Mouse (Mus musculus): ENCODE measurements at regions not wholly inside any gene's neighbourhood (a gene's known extent, or its start where the extent isn't known, plus 50 kb on each side); places are given as distances from the start of the nearest gene placed in this dataset.

DNA sequence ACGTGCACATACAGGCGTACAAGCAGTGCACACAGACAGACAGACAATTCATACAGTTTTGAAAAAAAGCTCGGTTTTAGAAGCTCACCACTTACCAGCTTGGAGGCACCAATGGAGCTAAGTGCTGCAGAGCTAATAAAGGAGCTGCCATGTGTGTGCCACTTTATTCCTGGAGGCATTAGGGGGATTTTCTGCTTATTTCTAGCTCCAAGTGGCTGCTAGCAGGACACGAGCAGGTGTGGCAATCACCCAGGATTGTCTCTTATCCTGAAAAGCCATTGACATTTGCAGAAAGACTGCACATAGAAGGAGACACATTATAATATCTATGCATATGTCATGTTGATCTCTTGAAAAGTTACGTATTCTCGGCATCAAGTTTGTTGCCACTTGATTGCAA is 472.5 kb downstream of the Slc4a3 start:
- no peak for DNase-seq

DNA sequence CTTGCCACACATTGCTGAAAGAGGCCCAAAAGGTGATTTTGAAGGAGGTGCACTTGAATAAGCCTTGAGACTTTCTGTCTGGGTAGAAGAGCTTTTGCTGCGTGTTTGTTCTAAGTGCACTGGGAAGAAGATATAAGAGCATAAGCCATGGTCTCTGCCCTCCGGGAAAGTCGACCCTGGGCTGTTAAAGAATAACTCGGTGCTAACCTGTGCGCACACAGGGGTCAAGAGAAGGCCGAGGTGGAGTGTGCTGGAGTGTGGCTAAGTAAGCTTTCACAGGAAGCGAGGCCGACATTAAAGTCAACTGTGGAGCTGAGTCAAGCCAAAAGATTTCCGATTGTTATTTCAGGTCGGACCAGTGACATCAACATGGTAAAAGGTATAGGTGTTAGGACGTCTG is 473.0 kb downstream of the Slc4a3 start:
- no peak for DNase-seq

DNA sequence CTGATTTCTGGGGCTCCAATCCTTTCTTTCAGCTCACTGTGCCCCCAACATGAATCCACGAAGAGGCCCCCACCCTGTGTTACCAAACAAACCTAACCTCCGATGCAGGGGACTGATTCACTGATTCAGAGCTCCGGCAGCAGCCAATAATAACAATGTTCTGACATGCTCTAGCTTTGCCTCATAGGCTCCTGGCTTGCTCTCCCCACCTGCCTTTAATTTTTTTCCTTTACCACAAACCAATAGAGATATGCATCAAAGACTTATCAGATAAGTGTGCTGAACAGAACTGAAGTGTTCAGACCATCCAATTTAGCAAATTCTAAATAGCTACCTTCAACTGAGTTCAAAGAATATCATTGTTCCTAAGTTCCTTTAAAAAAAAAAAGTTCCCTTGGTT is 478.6 kb downstream of the Slc4a3 start:
- DNase-seq, result no peak

DNA sequence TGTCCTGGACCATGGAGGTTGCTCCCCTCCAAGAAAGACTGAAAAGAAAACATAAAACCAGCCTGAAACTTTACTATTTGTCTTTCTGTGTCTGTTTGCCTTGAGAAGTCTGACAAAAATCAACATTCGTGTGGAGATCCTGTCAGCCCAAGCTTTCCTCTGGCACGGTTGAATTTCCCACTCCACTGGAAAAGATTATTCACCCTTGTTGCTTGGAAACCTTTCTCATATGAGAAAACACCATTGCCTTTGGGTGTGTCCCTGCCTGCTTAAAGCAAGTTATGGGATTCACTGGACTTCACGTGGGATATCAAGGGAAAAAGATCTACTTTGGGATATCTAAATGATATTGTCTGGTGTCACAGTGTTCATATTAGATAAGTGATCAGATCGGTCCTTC is 479.3 kb downstream of the Slc4a3 start:
- no peak for DNase-seq

DNA sequence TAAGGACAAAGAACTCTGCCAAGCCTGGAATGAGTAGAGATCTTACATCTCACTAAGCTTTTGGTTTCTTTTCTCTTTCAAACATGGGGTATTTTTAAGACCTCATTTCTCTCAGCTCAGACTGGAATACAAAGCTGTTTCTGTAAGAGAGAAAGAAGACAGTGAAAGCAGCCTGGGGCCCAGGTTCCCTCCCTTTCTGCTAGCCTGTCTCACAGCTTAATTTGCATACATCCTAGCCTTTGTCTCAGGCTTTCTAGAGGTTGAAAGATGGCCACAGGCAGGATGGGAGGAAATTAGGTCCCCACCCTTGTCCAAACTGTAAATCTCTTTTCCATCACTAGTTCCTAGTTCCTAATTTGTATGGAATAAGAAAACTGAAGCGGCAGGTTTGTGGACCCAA is 483.0 kb downstream of the Slc4a3 start:
- no peak for DNase-seq

DNA sequence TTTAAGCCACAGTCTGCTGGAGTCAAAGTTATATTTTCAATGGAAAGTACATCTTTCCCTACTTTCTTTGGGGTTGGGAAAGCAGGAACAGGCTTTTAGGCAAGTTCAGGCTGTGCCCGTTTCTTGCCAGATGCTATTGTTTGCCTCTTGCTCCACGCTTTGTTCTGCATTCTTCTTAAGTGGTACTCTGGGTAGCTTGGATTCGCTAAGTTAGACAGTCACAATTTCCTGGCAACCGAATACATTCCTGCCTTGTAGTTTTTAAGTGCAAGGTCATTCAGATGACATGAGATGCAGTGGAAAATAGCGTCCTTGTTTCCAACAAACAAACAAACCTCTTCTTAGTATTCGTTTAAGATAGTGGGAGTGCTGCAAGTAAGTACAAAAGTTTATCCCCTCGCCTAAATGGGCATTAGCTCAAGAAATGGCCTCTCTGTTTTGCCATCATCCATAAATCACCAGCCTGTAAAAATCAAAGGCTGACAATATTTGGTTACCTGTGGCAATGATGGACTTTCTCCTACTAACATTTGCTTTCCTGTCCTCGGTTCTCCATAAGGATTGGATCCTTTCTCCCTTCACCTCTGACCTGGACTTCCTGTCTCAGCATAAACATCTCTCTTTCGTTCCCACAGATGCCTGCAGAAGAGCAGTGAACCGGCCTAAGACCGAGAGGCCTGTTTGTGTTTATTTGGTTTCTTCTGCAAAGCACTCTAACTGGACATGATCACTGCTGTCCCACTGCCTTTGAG is 485.3 kb downstream of the Slc4a3 start:
- DNase-seq, result no peak

DNA sequence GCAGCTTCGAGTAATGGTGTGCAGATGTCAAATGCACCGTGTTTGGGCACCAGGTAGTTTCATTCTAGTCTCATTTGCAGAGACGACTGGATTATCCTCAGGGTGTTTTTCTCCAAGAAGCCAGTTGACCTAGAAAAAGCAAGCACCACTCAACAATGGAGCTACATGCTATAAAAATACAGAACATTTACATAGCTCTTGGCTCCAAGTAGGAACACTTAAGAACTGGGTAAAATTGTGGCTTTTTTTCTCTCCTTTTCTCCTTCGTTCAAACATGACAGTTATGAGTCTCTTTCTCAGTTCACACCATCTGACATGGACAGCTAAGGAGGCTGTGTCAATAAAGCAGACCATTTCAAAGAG is 485.8 kb downstream of the Slc4a3 start:
- DNase-seq, result no peak

DNA sequence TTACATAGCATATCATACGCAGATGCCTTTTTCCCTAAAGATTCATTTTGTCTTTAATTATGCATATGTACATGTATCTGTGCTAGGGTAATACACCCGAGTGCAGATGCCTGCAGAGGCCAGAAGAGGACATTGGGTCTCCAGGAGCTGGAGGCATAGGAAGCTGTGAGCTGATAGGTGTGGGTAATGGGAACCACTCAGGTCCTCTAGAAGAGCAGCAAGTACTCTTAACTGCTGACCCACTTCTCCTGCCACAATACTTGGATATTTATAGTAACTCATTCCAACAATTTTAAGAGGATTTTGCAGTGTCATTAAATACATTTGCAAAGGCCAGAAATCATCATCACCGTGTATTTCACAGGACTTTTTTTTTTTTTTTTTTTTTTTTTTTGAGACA is 486.6 kb downstream of the Slc4a3 start:
- DNase-seq, result no peak

DNA sequence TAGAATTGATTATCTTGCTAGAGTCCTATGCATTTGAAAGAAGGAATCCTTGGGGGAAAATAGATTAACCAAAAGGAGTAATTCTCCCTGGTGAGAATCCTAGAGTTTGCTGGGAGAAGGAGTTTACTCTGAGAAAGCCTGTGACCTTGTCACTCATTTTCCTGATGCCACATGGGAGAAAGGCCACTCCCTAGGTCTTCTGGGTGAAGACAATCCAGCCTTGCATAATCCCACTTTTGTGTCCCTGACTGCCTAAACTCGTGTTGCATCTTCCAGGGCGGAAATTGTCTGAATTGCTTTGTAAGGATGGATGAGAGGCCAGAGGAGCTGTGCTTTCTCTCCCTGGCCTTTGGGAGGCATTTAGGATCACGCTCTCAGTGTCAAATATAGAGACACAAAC is 490.2 kb downstream of the Slc4a3 start:
- DNase-seq, result no peak

DNA sequence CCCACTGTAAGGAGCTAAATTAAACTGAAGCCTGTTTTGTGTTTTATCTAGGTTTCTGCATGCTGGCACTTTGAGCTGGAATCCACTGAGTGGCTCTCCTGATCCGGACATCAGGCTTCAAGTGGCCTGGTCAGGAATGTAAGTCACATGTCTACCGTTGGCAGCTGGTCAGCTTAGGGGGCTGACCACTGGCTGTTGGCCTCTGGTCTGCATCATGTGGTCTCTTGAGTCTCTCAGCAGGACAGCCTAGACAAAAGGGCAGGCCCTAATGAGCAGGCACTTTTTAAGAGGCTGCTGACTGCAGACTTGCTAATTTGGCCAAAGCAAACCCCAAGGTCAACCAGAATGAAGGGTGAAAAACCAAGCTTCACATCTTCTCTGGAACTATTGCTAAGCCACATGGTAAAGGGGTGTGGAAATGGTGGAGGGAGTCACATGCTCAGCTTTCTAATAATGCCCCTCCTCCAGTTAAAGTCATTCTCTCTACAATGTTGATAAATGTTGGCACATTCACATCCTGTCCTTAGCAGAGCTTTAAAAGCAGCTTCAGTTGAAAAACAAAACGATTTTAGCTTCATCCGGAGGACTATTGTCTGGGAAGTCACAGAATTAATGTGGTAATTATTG is 493.1 kb downstream of the Slc4a3 start:
- DNase-seq, result peak; percentile 11

DNA sequence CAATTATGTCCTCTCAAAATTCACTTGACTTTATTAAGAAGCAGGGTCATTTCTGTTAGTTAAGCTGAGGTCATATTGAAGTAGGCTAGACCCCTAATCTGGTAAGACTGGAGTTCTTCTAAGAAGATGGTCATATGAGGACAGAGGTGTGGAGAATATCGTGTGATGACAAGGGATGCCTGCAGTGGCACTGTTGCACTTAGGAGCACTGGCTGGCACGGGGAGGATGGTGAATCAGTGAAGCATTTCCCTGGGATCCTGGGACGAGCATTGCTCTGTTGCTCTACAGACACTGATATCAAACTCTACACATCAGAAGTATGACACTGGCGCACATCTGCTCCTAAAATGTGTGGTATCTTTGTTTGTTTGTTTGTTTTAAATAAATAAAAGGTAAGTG is 493.6 kb downstream of the Slc4a3 start:
- DNase-seq, result no peak

DNA sequence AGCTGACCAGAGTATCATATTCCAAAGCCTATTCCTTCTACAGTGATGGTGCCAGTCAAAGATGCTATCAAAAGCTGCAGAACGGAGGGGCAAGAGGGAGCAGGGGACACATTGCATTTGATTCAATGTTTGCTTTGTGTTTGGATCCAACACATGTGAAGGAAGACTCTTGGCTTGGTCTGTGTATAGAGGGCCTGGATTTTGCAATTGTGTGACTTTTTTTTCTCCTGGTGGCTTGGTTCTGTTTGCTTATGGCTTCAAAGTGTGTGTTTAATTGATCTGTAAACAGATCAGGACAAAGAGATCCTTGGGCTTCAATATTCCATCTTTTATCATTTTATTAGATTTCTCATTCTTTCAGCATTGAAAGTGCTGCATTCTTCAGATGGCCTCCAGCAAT is 504.2 kb downstream of the Slc4a3 start:
- DNase-seq, result no peak

DNA sequence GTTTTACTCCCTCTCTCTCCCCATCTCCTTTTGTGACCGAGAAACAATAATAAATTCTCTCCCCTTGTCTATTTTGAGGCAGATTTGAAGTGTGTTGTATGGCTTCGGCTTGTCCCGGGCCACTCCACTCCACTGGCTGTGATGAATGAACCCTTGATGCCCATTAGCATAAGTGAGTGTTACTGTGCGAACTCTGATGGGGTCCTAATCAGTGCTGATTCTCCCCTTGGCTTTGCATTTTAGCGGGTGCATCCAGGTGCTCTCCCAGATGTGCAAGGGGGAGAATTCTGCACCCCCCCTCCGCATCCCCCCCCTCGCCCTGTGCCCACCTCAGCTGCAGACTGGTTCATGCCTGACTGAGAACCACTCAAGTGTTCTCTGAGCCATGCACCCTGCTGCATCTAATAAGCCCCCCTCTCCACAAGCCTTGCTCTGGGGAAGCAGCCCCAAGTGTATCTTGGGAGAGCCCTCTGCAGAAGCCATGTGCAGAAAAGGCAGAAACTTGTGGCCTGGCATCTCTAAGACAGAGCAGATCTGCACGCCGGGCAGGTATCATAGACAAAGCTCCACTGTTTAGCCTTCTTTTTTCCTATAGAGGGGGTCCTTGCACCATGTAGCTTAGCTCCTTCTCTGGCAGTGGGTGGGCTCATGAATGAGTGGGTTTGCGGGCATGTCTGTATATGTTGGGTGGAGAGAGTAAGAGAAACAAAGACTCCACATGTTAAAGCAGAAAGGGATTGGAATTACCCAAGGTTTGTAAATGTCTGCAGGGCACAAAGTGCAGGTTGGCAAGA is 507.5 kb downstream of the Slc4a3 start:
- no peak for DNase-seq

DNA sequence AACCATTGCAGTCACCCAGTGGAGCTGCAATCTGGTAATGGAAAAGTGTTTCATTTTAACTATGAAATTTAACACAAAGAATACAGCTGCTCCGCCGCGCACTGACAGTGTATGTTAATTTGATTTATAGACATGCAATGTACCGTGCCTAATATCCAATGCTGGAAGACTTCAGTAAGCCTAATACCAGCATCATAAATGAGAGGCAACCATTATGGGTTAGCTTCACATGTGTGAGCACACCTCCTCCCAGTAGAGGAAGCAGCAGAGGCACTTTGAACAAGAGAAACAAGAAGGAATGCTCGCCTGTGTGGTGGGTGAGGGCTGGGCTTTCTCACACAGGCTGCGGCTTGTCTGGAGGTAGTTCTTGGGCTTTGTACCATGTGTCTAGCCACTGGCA is 519.7 kb downstream of the Slc4a3 start:
- DNase-seq, result no peak

DNA sequence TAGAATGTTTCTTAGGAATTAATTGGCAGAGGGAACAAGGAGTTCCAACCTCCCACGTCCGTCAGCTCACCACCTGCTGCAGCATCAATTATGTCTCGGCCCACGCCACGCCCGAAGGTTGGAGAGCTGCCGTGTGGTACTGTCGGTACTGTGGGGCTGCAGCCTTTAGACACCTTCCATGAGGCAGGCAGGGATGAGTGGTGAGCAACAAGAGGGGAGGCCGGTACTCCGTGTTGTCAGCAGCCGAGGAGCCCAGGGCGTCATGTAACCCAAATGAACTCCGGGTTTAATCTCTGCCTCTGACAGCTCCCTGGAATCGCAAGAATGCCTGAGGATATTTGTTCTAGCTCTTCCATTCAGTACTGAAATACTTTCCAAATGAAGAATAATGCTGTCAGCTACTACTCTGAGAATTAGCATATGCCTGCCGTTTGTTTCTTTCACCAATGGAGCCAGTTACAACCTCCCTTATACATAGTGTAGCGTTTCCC is 524.8 kb downstream of the Slc4a3 start:
- no peak for DNase-seq

DNA sequence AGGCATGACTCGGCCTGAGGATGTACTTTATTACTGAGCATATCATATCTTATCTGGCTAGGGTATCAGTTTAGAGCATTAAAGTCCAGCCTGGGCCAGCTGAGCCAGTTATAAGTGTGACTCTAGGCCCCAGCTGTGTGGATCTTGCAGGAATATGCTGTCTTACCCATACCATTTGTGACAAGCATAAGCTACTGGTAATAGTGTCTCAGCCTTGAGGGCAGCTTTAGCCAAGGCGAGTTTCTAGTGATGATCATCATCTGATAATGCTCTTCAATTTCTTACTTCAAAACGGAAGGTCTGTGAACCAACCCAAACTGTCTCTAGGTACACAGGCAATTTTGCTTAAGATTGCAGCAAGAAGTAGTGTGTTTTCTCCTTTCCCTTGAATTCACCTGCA is 529.1 kb downstream of the Slc4a3 start:
- DNase-seq, result no peak

DNA sequence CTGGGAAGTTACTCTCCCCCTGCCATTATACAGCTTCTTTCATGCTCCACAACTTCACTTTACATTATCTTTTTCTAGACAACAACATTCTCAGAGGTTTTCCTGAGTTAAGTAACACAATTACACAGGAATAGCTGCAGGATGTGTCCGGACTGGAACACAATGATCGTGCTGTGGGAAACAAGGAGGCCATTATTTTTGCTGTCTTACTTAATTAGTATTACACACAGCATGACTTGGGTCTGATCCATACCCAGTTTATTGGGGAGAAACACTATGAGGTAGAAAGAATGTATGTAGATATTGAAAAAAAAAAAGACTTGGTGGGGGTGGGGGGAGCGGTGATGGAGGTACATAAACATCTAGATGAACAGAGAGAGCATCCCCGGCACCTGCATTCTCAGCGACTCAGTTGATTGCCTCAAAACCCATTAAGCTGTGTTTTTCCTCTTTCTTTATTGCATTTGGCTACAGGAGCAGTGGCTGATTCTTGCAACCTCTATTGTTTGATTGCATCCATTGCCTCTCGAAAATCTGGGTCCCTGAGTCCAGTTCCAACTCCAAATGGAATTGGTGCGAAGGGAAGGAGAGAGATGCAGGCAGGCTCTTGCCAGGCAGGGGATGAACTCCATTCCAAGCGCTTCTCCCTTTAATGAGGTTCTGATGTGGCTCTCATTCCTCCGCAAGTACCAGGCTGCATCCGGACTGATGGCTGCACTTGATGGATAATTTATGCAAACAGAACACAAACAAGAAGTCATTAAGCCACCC is 529.8 kb downstream of the Slc4a3 start:
- no peak for DNase-seq

DNA sequence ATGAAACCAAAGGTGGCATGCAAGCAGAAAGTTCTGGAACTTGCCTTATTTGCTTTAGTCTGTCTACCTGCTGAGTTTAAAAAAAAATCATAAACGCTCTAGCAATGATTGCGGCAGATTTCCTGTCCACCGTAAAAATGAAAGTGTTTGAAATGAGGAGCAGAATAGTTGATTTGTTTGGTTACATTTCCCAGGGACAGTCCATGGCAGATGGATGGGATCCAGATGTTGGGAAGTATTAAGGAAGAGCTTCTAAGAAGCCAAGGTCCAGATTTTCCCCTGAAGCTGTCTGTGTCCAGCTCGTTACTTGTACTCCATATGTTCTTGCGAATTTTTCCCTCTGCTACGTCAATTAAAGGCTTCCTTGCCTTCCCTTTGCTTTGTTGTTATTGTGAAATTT is 534.2 kb downstream of the Slc4a3 start:
- DNase-seq, result no peak

DNA sequence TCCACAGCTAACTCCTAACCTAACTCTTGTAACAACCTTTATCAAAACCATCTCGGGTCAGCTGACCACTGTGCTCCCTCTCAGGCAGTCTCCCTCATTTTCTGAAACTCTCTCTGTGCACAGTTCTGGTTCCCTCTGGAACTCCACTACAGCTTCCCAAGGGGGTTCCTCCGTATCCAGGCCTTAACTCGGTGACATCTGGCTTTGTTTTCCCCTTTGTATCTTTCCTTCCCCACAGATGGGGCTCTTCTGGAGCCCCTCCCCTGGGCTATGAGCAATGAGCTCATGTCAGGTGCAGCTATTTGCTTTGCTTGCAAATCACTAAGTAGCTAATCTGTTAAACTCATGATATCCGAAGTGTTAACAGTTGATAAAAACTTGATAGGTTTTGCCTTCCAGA is 535.6 kb downstream of the Slc4a3 start:
- DNase-seq, result no peak

DNA sequence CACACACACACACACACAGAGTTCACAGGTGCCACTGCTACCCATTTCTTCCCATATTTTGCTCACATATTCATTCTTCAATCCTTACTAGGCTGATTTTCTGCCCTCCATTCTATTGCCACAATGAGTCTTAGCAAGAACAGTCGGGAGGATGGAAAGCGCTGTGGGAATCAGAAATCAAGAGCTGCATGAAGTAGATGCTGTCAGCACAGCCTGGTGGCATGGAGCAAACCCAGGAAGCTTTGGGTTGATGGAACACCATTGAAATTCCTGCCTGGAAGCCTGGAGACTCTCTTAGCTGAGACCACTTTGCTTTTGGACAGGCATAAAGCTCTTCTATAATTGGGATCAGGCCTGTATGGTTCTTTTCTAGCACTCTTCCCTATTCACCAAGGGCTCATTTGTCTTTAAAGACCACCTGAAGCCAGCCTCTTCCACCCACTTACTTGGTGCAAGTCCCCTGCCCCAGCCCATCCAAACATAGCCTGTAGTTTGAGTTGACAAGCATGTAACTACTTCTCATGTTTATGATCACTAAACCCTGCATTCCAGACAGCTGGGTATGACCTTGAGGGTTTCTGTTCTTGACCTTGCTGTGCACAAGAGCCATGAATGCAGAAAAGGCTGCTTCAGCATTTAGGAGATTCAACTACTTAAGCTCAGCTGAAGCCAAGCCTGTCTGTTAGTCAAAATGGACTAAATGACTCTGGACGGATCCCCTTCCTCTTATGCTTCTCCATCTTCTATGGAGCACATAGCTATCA is 537.4 kb downstream of the Slc4a3 start:
- DNase-seq, result no peak

DNA sequence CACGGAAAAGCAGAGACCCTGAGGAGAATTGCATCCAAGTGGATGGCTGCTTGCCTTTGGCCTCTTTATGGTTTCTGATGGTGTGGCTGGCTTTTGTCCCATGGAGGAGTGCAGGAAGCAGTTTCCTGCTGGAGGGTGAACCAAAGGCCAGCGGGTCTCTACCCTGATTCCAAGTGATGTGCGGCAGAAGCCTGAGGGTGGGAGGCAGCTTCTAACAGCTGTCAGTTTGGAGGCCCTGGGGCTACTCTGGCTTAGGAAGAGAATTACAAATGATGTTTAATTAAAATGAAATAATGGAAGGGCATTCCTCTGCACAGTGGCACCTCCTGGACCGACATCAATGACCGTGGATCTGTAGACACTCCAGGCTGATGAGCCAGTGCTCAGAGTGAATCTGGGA is 545.0 kb downstream of the Slc4a3 start:
- DNase-seq, result no peak

DNA sequence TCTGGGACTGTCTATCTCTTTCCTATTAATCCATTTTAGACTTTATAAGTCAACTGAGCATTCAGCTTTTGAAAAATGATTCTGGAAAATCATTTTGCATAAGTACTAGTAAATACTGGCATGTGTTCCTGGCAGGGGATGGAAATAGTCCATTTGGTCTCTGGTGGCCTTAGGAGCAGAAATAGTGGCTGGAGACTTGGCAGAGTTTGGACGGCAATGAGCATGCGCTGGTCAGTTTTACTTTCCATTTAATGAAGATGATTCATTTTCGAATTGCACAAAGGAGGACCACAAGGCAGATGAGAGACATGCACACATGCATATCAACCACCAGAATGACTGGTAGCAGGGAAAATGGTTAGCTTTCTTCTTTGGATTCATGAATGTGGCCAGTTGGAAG is 567.2 kb downstream of the Slc4a3 start:
- DNase-seq, result no peak

DNA sequence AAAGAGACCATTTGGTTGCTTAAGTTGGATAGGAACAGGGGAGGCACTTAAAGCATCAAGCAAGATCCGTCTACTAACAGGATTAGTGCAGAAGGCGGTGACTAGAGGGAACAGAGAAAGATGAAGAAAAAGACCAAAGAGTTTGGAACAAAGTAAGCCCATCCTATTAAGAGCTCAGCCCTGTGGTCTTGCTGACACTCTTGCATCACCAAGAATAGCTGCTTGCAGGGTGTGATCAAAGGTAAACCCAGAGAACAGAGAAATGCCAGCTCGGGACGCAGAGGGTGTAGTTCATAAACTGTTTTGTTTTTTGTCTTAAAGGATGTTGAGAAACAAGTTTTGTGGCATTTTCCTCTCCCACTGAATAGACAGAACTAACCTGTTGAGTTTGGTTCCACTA is 574.8 kb downstream of the Slc4a3 start:
- no peak for DNase-seq

All from cerebellum, adult 11 months (tissue).